Mouse (Mus musculus): ENCODE measurements around the gene Nadk2. TPM values are rescaled to one million over a fixed set of nuclear protein-coding genes. Genes with fewer than 3 reads are reported as not detected.
A peak's percentile ranks its signal among the peaks of the same experiment; 100 is the strongest.

Gene Nadk2
- polyA plus RNA-seq, 1 experiment: 8.0 TPM

DNA sequence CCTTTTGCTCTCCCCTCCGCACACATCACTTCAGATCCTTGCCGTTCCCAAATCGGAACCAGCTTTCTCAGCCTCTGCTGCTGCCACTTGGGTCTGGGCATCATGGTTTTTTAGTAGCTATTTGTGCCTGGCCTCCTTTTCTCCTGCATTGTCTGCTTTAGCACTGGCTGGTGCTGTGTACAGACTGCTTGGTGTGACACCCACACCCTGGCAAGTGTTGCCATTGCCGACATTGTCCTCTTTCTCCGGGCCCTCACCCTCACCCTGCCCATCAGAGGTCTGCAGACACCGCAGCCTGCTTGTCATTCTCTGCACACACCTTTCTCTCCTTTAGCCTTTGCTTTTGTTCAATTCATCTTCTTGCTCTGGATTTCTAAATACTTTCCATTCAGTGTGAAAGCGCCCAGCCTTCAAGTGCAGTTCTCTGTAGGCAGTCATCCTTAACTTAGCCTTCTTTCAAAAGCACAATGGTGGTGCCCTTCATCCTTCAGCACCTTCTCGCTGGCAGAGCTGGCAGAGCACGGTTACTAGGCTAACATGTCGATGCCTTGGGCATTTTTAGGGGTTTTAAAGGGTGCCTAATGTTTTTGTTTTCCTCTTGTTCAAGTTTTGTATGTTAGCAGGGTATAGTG, 29.5 kb downstream of the Nadk2 start:
- Histone ChIP-seq H3K79me3 (ENCODE audit: low read depth) (no peaks in the 10 kb centered on the region), H3K79me2 (ENCODE audit: control insufficient read depth, insufficient read depth) (no peaks in the 10 kb centered on the region), H3K27me3 (ENCODE audit: control insufficient read depth, insufficient read depth, insufficient read length) (no peaks in the 10 kb centered on the region), H3ac (ENCODE audit: control insufficient read depth, insufficient read length, low read depth) (no peak overlapping the region), H3K4me3 (ENCODE audit: insufficient read depth, poor library complexity, severe bottlenecking) (no peak overlapping the region), H3K36me3 (ENCODE audit: control insufficient read depth, insufficient read depth) (peaks cover 35% of the 10 kb centered on the region)
- TF ChIP-seq CEBPB (IDR thresholded peaks at IDR 0.05; ENCODE audit: low read depth) (no peak), FOSL1 (IDR thresholded peaks at IDR 0.05; ENCODE audit: insufficient read depth, low read length, poor library complexity, severe bottlenecking) (no peak), CTCF (IDR thresholded peaks at IDR 0.05; ENCODE audit: control insufficient read depth, insufficient read depth, insufficient read length) (no peak), USF1 (IDR thresholded peaks at IDR 0.05; ENCODE audit: low read depth) (no peak), MYOG (IDR thresholded peaks at IDR 0.05; ENCODE audit: control insufficient read depth, extremely low read depth, insufficient read length) (no peak), MAX (IDR thresholded peaks at IDR 0.05) (no peak), MYOD1 (IDR thresholded peaks at IDR 0.05; ENCODE audit: control insufficient read depth, insufficient read length, low read depth) (no peak)

- Histone ChIP-seq H3K79me3 (ENCODE audit: low read depth) (no peaks in the 10 kb centered on the region), H3K4me3 (ENCODE audit: insufficient read depth, poor library complexity, severe bottlenecking) (no peak overlapping the region), H3K36me3 (ENCODE audit: control insufficient read depth, insufficient read depth) (peaks cover 72% of the 10 kb centered on the region), H3K27me3 (ENCODE audit: control insufficient read depth, insufficient read depth, insufficient read length) (no peaks in the 10 kb centered on the region), H3ac (ENCODE audit: control insufficient read depth, insufficient read length, low read depth) (no peak overlapping the region), H3K79me2 (ENCODE audit: control insufficient read depth, insufficient read depth) (no peaks in the 10 kb centered on the region)
- TF ChIP-seq FOSL1 (IDR thresholded peaks at IDR 0.05; ENCODE audit: insufficient read depth, low read length, poor library complexity, severe bottlenecking): no peak
- TF ChIP-seq CTCF (IDR thresholded peaks at IDR 0.05; ENCODE audit: control insufficient read depth, insufficient read depth, insufficient read length): no peak
- no peak for TF ChIP-seq USF1 (IDR thresholded peaks at IDR 0.05; ENCODE audit: low read depth)
- TF ChIP-seq CEBPB (IDR thresholded peaks at IDR 0.05; ENCODE audit: low read depth): no peak
These were observed 35.4 kb downstream of the Nadk2 start for GRCm38 (mm10) chr15:9106303-9107074.

- Histone ChIP-seq H3K27me3 (ENCODE audit: control insufficient read depth, insufficient read depth, insufficient read length) (no peaks in the 10 kb centered on the region), H3K79me3 (ENCODE audit: low read depth) (no peaks in the 10 kb centered on the region), H3K79me2 (ENCODE audit: control insufficient read depth, insufficient read depth) (no peaks in the 10 kb centered on the region), H3K4me3 (ENCODE audit: insufficient read depth, poor library complexity, severe bottlenecking) (no peak overlapping the region), H3ac (ENCODE audit: control insufficient read depth, insufficient read length, low read depth) (no peak overlapping the region), H3K36me3 (ENCODE audit: control insufficient read depth, insufficient read depth) (peaks cover 89% of the 10 kb centered on the region)
- TF ChIP-seq MAX (IDR thresholded peaks at IDR 0.05): no peak
- TF ChIP-seq CTCF (IDR thresholded peaks at IDR 0.05; ENCODE audit: control insufficient read depth, insufficient read depth, insufficient read length): no peak
- no peak for TF ChIP-seq CEBPB (IDR thresholded peaks at IDR 0.05; ENCODE audit: low read depth)
These were observed 39.7 kb downstream of the Nadk2 start for GRCm38 (mm10) chr15:9110526-9111347.

DNA sequence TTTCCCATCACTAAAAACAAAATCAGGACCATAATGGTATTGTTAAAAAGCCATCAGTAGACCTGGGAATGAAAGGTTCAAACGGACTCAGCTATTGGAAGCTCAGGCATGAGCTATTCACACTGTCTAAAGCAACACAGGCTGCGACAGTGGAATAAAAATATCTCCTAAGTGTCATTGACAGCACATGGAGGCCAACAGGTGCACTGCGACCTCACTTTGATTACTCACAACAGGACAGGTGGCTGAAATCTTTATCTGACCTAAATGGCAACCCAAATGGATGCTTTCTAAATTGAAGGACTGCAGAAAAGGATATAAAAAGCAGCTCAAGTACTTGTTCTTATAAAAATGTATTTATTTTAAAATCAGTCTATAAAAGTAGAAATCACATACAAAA, 40.6 kb downstream of the Nadk2 start:
- no peaks in the 10 kb centered on the region for H3K27me3 ChIP-seq (ENCODE audit: control insufficient read depth, insufficient read depth, insufficient read length)
- no peaks in the 10 kb centered on the region for H3K79me3 ChIP-seq (ENCODE audit: low read depth)
- H3K36me3 ChIP-seq (ENCODE audit: control insufficient read depth, insufficient read depth): peaks cover 93% of the 10 kb centered on the region

GRCm38 (mm10) chr15:9113556-9113955, 42.5 kb downstream of the Nadk2 start:
- Histone ChIP-seq H3K36me3 (ENCODE audit: control insufficient read depth, insufficient read depth) (peaks cover 94% of the 10 kb centered on the region), H3K4me3 (ENCODE audit: insufficient read depth, poor library complexity, severe bottlenecking) (no peak overlapping the region), H3ac (ENCODE audit: control insufficient read depth, insufficient read length, low read depth) (no peak overlapping the region), H3K79me2 (ENCODE audit: control insufficient read depth, insufficient read depth) (peaks cover 4% of the 10 kb centered on the region), H3K79me3 (ENCODE audit: low read depth) (no peaks in the 10 kb centered on the region), H3K27me3 (ENCODE audit: control insufficient read depth, insufficient read depth, insufficient read length) (no peaks in the 10 kb centered on the region)
- TF ChIP-seq CTCF (IDR thresholded peaks at IDR 0.05; ENCODE audit: control insufficient read depth, insufficient read depth, insufficient read length): no peak
- no peak for TF ChIP-seq USF1 (IDR thresholded peaks at IDR 0.05; ENCODE audit: low read depth)
- TF ChIP-seq FOSL1 (IDR thresholded peaks at IDR 0.05; ENCODE audit: insufficient read depth, low read length, poor library complexity, severe bottlenecking): no peak
- TF ChIP-seq CEBPB (IDR thresholded peaks at IDR 0.05; ENCODE audit: low read depth): no peak
- no peak for TF ChIP-seq MAX (IDR thresholded peaks at IDR 0.05)
- TF ChIP-seq MYOD1 (IDR thresholded peaks at IDR 0.05; ENCODE audit: control insufficient read depth, insufficient read length, low read depth): no peak
- TF ChIP-seq MYOG (IDR thresholded peaks at IDR 0.05; ENCODE audit: control insufficient read depth, extremely low read depth, insufficient read length): no peak

More for the DNA sequence above, 40.6 kb downstream of the Nadk2 start:
- H3ac ChIP-seq (ENCODE audit: control insufficient read depth, insufficient read length, low read depth): no peak overlapping the region
- no peak overlapping the region for H3K4me3 ChIP-seq (ENCODE audit: insufficient read depth, poor library complexity, severe bottlenecking)
- no peaks in the 10 kb centered on the region for H3K79me2 ChIP-seq (ENCODE audit: control insufficient read depth, insufficient read depth)
- TF ChIP-seq CTCF (IDR thresholded peaks at IDR 0.05; ENCODE audit: control insufficient read depth, insufficient read depth, insufficient read length) (no peak), MAX (IDR thresholded peaks at IDR 0.05) (no peak), CEBPB (IDR thresholded peaks at IDR 0.05; ENCODE audit: low read depth) (no peak), MYOD1 (IDR thresholded peaks at IDR 0.05; ENCODE audit: control insufficient read depth, insufficient read length, low read depth) (peak; percentile 56), USF1 (IDR thresholded peaks at IDR 0.05; ENCODE audit: low read depth) (no peak)
